Mouse (Mus musculus) megakaryocyte, embryonic 14.5 days (primary cell): ENCODE measurements around the gene 9330182O14Rik.

Source experiments
- FLI1 ChIP-seq: IDR thresholded peaks from 2 replicates; pipeline ENCODE4 v1.6.1; 2012; ENCODE audit warnings: low read length, inconsistent platforms, mixed read lengths
- GATA1 ChIP-seq: IDR thresholded peaks from 3 replicates; pipeline ENCODE4 v1.6.1; 2012; ENCODE audit warnings: mixed read lengths, low read length, inconsistent platforms, borderline replicate concordance

DNA sequence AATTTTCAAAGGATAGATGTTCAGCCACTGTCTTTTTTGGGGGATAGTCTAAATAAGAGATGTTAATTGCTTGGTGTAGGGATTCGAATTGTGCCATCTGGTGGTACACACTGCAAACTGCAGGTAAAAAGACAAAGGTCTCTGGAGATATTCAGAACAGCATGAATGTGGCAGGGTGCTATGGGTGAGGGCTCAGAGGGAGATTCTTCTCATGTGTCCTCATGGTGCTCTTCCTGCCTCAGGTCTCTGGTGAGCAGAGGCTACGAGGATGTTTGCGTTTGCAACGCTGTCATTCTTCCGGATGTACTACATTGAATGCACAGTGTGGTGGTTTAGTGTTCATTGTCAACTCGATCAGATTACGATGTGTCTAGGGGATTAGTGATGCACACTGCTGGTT is 10.1 kb downstream of the 9330182O14Rik start:
- TF ChIP-seq GATA1 = no peak
- TF ChIP-seq FLI1 = no peak
